Mouse (Mus musculus): ENCODE data around the gene Gm45021.
A peak's percentile ranks its signal among the peaks of the same experiment; 100 is the strongest.
"Not testable (repeated sequence)": the region's sequence is repeated elsewhere in the genome, so short reads cannot be mapped to it uniquely, and the experiment has no call there.

Gene Gm45021

DNA sequence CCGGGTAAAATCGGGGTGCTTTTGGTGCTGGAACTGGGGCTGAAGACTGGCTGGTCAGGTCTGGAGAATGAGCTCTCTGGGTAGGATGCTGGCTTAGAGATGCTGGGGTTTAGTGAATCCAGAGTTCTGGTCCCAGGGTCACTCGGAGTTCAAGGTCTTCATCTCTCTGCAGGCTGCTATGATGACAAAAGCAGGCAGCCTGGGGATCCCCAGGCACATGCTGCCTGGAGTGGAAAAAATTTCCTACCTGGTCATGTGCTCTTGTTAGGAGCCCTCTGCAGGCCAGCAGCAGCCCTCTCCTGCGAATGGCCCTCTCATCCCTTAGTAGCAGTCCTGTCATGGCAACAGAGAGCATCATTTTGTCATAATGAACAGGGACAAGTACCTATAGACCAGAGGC is 24.1 kb downstream of the Gm45021 start:
- no peak for DNase-seq (ENCODE audit: low read depth, low spot score)

DNA sequence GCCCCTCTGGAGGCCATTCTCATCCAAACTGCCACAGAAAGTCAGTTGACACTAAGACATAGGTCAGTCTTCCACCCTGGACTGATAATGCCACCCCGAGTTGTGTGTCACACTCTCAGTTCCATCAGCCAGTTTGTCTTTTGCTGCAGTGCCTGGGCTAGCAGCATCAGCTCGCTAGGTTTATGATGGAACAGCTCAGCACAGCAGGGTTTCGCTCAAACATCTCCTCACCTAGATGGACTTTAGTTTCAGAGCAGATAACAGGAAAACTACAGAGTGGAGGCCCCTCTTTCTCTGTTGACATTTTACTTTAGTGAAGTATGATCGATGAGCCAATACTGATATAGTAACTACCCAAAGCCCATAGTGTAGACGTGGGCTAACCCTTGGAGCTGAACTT is 25.3 kb downstream of the Gm45021 start:
- DNase-seq (ENCODE audit: low read depth, low spot score) = no peak

DNA sequence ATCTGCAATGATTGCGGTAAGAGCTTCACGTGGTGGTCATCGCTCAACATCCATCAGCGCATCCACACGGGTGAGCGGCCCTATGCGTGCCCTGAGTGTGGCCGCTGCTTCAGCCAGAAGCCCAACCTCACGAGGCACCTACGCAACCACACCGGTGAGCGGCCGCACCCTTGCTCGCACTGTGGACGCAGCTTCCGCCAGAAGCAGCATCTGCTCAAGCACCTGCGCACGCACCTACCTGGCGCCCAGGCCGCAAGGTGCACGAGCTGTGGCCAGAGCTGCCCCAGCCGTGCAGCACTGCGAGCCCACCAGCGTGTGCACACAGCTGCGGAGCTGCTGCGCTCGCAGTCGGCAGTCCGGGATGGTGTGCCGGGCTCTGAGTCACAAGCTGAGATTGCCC is 30.6 kb downstream of the Gm45021 start:
- DNase-seq (ENCODE audit: low read depth, low spot score) = no peak

DNA sequence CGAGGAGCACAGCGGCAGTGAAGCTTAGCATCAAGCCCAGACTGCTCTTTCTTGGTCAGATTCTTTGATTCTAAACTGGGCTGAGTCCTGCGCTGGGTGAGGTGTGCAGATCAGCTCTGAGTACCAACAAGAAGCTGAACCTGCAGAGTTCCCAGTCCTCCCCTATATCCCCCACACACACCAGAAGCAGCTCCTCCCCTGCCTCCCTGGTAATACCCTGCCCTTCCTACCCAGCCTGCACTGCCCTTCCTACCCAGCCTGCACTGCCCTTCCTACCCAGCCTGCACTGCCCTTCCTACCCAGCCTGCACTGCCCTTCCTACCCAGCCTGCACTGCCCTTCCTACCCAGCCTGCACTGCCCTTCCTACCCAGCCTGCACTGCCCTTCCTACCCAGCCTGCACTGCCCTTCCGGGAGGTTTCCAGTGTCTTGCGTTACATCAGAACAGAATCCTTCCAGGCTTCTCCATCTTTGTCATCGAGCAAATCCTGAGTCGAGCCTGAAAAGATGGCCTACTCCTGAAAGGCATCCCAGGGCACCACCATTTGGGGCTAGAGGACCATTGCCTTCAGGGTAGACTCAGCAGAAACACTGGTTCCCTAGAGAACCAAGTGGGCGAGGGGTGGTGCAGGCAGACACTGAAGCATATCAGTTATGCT is 32.9 kb downstream of the Gm45021 start:
- DNase-seq (ENCODE audit: low read depth, low spot score) = not testable (repeated sequence)

DNA sequence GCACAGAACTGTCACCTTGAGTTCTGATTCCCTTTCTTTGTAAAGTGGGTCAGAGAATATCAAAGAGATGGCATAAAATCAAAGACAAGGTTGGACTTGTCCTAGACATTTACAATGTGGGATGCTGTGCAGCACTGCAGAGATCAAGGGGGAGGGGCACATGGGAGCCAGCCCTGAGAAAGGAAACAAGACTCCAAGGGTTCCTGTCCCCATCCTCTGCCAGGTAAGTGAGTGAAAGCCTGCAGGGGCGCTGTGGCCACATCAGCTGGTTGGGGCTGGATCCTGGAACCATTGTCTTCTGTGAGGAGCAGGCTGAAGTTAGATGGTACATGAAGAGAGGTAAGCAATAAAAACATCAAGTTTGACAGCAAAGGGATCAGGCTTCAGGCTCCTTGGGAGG is 34.0 kb downstream of the Gm45021 start:
- no peak for DNase-seq (ENCODE audit: low read depth, low spot score)

DNA sequence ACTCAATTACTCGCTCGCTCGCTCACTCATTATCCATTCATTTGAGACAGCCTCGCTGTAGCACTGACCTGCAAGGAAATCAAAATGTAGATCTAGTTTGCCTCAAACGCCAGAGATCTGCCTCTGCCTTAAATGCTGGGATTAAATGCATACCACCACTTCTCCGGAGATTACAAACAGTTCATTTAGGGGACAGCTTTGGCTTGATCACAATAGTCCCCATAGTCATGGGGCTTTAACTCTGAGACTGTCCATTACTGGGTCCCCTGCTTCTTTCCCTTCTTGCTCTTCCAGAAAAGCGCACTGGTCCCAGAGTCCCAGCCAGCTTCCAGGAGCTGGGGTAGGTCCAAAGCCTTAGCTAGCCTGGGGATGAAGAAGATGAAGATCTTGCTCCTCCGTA is 37.1 kb downstream of the Gm45021 start, which contains the start of gene AI854703:
Gene AI854703 (plus strand): TSS at position 301 of the 400 bp plus-strand sequence.
- DNase-seq (ENCODE audit: low read depth, low spot score) = no peak

DNA sequence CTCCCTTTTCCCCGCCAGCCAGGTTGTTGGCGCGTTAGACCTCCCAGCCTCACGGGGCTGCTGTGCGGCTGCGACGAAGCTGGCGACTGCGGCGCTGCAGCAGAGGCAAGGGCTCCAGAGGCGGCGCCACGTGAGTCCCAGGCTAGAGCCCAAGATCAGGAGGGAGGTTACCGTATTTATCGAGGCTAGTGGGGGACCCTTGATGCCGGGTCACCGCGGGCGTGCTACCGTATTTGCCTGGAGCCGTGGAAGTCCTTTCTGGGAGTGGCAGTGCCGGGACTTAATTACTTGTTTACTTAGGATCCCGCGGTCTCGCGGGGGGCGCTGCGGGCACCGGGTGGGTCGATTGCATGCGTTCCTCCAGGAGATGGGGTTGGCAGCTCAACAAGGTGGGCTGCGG is 37.6 kb downstream of the Gm45021 start:
- DNase-seq (ENCODE audit: low read depth, low spot score) = peak; percentile 36

DNA sequence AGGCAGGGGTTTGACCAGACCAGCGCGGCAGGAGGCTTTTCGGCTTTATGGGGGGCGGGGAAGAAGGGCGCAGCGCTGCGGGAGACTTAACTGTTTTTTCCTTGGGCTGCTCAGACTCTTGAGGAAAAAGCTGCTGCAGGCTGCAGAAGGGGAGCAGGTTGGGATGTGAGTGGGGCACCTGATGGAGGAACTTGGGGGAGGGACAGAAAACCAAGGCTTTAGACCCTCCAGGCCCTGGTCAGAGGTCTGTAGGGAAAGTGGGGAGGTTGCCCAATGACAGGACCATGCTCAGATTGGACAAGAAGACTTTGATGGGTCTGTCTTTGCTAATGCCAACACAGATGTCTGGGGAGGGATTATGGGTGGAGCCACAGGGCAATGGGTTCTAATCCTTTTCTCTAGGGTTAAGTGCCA is 38.1 kb downstream of the Gm45021 start:
- DNase-seq (ENCODE audit: low read depth, low spot score) = no peak

DNA sequence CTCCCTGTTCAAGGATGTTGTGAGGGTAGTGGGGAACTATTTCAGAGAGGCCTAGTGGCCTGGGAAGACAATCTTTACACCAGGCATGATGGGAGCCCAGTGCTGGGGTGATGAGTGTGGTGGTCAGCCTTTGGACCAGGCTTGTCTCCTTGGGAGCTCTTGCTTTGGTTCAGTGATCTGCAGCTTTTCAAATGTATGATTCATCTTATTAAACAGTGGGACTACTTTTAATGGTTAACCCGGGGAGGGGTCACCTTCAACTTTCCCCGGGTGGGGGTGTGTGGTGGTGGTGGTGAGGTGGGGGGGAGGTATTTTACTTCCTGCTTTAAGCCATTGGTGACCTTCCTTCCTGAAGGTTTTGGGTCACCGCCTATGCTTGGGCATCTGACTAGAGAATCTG is 39.0 kb downstream of the Gm45021 start:
- no peak for DNase-seq (ENCODE audit: low read depth, low spot score)

DNA sequence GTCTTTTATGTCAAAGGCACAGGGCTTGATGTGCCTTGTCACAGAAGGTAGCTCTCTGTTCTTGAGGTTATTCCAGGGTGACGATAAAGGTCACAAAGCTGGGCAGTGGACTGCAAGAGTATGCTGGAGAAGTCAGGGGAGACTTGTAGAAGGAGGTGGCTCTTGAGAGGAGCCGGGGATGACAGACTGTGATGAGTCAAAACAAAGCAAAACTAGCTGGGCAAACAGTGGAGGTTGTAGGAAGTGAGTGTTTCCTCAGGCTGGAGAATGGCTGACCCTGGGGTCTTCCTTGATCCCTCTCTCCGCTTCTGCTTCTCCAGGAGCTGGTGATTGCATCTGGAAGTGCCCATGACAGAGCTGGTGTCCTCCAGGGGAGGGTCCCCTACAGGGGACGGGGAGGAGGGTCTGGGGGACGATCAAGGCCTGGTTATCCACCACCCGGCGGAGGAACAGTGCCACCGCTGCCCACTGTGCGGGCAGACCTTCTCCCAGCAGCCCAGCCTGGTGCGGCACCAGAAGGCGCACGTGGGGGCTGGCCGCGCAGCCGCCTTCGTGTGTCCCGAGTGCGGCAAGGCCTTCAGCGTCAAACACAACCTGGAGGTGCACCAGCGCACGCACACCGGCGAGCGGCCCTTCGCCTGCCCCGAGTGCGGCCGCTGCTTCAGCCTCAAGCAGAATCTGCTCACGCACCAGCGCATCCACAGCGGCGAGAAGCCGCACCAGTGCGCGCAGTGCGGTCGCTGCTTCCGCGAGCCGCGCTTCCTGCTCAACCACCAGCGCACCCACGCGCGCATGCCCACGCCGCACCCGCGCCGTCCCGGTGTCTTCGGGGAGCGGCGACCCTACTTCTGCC is 39.6 kb downstream of the Gm45021 start:
- no peak for DNase-seq (ENCODE audit: low read depth, low spot score)

DNA sequence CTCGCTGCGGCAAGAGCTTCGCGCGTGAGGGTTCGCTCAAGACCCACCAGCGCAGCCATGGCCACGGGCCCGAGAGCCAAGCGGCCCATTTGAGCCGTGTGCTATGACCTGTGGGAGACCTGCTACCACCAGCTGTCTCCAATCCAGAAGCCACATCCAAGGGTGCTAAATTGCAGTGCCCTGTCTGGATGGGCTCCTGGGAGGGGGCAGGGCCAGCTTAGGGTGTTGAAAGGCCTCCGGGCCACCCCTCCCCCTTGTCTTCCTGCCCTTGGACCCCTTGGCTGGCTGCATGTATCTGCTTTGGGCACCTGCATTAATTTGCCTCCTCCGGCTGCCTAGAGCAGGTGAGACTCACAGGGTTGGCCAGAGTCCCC is 40.2 kb downstream of the Gm45021 start:
- DNase-seq (ENCODE audit: low read depth, low spot score) = no peak

DNA sequence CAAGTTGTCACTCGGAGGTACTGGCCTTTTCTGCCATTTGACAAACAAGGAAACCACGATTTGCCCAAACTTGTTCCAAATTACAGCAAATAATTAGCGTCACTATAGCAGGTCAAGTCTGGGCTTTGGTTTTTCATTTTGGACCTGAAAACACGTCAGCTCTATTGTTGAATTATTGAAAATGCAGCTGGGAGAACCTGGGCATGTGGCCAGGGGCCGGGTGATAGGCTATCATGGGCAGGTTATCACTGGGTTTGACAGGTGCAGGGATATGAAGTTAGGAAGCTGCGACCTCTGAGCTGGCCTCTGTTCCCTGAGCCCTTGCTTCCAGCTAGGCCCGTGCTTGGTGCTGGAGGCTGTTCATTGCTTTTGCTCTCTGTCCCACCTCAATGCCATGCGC is 41.4 kb downstream of the Gm45021 start:
- DNase-seq (ENCODE audit: low read depth, low spot score) = no peak

DNA sequence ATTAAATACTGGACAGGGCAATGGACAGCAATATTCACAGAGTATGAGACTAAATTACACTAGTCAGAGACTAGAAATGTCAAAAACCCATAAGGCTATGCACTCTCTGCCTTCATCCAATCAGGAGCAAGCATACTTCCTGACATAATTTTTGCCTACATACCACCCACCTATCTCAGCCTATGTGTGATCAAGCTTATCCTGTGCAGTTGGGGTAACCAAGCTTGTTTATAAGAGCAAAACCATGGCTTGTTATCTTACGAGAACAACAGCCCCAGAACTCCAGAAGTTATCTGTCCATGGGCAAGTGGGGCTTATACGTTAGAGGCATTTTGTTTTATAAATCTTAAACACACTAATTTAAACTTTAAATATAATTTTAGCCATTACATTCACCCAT is 45.7 kb downstream of the Gm45021 start:
- no peak for DNase-seq (ENCODE audit: low read depth, low spot score)

DNA sequence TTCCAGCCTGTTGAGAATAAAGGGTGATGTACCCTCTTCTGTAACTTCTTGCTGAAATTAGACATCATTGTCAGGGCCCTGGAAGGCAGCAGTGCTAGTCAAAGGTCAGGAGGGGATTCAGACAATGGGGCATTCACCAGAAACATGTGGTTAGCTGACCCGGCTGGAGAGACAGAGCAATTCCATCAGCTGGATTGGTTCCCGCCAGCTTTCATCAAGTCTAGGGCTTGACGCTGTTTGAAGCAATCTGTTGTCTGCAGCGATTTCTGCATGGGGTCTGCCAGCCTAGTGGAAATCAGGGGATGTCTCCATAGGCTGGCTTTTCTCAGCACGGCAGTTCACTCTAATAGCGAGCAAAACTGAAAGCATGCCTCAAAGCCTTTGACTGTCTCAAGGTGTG is 47.1 kb downstream of the Gm45021 start:
- DNase-seq (ENCODE audit: low read depth, low spot score) = no peak

DNA sequence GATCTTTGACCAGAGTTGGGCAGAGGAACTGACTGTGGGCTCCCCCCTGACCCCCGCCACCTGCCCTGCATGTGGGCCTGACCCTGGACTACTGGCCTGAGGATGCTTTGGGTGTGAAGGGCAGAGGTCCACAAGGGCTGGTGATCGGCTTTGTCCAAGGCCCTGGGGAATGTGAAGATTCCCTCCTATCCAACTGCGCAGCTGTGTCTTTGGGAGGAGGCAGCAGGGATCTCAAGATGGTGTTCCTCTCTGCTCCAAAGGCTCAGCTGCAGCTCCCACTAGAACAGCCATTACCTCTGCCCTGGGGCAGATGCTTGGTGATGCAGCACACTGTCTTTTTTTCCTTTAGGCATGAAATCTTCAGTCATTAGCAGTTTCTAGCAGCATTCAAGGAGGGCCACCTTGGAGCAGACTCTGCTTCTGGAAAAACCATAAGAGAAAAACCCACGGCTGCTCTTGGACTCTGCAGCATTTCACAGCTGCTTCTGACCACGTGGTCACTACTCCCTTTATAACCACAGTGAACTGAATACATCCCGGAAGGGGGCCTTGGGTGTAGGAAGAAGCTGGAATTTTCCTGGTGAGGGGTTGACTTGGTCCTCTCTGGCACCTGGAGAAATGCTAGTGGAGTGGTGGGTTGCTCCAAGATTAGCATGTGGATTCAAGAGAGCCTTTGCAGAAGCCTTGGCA is 48.5 kb downstream of the Gm45021 start:
- no peak for DNase-seq (ENCODE audit: low read depth, low spot score)

DNA sequence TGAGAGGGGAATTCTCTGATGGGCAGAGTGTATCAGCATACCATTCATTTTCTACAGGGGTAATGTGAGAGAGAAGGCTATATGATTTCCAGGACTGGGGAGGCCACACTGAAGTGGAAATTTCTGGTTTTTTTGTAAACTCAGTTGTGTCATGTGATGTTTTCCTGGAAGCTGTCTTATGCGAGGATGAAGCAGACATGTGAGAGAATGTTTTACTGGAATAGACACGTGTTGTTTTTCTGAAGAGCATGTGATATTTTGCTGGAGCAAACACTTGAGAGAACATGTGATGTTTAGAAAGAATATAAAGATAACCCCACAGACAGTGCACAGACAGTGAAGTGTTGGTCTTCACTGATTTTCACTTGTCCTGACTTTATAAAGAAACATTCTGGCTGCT is 49.1 kb downstream of the Gm45021 start:
- DNase-seq (ENCODE audit: low read depth, low spot score) = no peak

DNA sequence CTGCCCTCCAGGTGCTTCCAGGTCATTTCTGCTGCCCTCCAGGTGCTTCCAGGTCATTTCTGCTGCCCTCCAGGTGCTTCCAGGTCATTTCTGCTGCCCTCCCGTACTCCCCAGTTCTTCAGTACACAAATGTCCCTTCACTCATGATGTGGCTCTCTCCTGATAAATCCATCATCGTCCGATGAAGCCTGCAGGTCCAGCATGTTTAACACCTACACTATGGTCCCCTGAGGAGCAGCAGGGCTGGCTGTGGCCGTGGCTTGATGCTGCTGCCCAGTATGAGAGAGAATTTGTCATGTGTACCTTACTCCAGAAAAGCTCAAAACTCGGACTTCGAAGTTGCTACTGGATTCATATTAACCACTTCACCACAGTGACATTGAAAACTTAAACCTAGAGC is 52.0 kb downstream of the Gm45021 start:
- DNase-seq (ENCODE audit: low read depth, low spot score) = no peak

DNA sequence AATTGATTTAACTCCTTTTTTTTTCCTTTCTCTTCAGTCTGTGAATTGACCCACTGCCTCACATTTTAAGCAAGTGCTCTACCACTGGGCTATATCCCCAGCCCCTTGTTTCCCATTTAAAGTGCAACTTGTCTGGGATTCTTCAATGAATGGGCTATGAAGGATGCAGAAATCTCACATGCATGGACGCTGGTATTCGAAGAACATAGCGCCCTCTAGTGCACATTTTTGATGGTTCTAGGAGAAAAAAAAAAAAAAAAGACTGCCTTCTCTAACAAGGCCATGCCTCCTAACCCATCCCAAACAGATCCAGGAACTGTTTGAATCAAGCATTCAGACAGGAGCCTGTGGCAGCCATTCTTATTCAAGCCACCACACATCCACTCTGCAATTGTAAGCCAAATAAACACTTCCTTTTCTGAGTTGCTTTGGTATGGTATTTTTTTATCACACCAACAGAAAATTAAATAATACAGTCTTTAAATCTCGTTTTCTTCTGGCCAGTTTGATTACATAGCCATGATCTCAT is 53.4 kb downstream of the Gm45021 start:
- DNase-seq (ENCODE audit: low read depth, low spot score) = peak; percentile 59

DNA sequence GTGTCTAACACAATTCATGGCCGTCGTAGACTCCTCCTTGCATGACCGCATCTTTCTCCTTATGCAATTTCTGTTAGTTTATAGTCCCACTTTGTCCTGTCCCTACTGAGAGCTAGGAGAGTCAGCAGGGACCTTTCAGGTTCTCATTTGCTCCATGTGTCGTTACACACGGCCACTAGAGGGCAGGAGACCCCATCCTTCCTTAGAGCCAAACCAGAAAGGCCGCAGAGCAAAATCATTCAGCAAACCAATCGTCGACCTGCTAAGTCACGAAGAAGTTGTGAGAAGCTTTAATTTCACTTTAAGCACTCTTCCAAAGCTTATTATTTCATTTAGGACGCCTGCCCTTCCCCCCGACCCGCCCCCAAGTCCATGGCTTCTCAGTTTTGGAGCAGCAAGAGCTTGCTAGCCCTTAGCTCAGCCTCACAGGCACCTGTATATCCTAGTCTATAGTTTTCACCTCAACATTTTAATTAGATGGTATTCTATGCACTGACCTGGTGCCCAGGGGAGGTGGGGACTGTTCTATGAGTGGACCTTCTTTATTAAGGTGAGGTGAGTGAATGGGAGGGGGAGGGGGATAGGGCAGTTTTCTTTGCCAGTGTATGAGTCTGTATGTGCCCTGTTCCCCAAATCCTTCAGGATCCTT is 56.4 kb downstream of the Gm45021 start:
- peak; percentile 50 for DNase-seq (ENCODE audit: low read depth, low spot score)

DNA sequence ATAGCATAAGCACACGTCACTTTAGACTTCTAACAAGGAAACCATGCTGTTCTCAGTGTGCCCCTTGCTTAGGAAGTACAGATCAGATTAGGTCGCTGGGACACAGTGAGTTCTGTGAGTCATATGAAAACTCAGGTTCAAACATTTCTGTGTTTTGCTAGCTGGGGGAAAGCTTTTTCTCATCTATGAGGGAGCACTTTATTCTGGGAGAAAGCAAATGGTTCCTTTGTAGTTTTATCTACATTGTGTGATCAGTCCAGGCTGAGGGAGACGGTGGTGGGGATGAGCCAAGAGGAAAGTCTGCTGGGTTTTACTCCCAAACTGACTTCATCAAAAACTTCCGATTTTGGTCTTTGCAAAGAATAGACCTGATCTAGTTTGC is 56.9 kb downstream of the Gm45021 start:
- no peak for DNase-seq (ENCODE audit: low read depth, low spot score)

DNA sequence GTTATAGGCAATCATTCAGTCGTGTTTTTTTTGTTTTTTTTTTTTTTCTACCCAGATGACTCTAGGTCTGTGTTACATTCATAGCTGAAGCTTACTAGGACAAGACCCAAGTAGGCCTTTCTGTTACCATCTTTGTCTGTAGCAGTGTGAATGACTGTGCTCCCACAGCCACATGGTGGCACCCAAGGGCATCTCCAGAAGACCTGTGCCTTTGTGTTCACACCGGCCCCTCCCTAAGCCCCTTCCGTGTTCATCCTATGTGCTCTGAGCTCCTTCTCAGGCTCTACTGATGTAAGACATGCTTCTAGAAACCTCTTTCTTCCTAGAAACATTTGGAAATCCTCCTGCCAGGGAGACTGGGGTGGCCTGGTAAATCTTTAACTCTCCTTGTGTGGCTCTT is 57.6 kb downstream of the Gm45021 start, which contains the start of gene Gimap8:
Gene Gimap8 (plus strand): TSS at position 240 of the 400 bp plus-strand sequence.
- DNase-seq (ENCODE audit: low read depth, low spot score) = peak; percentile 40

DNA sequence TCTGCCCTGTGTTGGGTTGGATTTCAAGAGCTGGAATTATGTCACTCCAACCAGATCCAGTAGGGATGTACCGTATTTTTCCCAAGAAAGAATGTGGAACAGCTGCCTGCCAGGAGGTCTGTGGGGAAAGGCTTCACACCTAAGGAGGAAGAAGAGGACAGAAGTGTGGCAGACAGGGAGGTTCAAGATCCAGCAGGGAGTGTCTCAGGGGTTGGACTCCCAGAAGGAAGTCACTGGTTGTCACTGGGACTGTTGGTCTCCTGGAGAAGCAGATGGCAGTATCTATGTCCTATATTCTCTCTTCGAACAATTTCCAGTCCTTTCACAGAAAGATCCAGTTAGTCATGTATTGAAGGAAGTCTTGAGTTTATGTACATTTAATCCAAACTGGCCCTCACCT is 58.2 kb downstream of the Gm45021 start:
- DNase-seq (ENCODE audit: low read depth, low spot score) = no peak

Data from skeletal muscle tissue, adult 2 months (tissue).